Mouse (Mus musculus) thymus, postnatal 4 days (tissue): ENCODE measurements around the gene Txnl4b.

ENCODE experiments used
- DNase-seq: peaks from one replicate; pipeline ENCODE4 v3.0.0; 2021

Gene Txnl4b

DNA sequence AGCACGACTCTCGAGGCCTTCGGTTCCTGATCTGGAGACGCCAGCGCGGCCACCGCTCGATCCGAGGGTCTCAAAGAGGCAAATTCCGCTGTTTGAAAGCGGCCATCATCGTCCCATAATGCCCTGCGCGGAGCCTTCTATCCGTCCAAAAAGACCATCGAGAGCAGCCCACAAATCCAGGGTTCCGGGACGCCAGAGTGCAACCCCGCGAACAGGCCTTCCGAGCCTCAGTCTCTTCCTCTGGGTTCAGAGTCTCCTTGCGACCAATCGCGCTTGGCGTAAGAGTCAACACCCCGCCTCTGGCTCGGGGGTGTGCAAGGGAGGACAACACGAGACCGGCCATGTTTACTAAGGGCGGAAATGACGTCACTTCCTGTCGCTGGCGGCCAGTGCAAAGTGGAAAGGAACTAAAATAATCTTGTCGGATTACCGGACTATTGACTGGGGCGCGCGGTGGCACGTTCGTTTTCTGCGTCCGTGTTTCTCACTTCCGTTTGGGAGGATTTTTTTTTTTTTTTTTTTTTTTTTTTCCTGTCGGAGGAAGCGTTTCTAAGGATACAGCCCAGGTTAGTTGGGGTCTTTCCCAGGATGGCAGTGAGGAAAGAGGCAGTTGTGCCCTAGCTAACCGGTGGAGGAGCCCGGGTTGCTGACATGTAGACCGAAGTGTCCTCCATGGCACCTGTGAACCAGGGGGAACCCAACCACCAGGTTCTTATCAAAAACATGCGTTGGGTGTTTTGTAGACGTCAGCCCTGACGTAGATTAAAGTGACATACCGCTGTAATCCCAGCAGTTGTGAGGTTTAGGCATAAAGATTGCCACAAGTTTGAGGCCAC, at the start of gene Txnl4b, which contains the start of gene Dhx38:
Txnl4b (plus strand) TSS at position 395 of the 836 bp plus-strand sequence.
Dhx38 (minus strand) TSS at position 364 of the 836 bp plus-strand sequence.
- peak; percentile 97 for DNase-seq

DNA sequence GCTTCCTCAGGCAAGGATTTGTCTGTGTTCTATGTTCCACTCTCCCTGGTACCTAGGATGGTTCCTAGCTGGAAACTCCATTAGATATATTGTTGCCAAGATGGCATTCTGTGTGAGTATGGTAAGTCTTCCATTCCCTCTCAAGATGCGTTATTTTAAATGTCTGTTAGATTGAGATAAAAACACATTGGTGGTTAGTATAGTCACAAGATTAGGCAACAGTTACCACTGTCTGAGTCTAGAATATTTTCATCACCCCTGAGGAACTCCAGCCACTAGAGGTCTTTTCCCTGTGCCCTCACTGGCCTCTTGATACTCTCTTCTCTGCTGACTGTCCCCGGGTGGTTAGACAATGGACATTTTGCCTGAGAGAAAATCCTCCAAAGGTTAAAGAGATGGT, 41.7 kb upstream of the Txnl4b start:
- no peak for DNase-seq

DNA sequence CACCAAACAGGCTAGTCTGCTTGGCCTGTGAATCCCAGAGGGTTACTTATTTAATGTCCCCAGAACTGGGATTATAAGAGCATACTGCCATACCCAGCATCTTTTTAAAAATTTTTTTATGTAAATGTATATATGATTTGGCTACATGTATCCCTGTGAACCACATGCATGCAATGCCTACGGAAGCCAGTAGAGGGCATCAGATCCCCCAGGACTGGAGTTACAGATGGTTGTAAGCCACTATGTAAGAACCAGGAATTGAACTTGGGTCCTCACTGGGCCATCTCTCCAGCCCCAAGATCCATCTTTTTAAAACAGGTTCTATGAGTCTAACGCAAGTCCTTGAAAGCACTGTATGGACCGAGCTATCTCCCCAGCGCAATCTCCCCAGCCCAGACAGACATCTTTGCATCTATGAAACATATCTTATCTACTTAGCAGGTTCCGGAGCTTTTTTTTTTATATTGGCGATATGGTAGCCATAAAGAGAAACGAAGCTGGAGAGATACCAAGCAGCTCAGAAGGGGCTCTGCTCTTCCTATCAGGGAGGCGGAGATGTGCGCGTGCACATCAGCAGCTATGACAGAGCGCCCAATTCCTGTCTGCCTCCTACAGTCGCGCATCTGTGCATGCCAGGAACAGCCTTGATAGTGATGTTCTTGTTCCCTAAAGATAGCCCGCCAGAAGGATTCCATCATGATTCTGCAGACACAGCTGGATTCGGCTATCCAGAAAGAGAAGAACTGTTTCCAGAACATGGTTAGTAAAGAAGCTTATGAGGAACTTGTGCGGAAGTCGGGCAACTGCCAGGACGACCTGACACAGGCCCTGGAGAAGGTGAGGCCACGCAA, 30.3 kb upstream of the Txnl4b start:
- peak; percentile 77 for DNase-seq

DNA sequence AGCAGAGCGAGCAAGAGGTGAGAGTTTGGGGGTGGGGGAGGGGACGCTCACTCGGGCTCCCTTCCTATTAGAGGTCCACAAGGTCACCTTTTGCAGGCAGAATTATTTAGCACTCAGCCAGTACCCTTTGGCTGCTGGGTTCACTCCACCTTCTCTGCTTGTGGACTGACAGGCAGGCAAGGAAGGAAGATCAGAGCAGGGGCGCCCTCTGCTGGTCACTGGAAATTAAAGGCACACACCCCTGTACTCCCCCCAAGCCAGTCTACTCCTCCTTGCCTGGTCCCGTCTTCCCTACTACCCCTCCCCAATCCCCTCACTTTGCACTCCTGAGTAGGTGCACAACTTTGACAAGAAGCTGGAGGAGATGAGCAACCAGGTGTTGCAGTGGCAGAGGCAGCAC, 29.0 kb upstream of the Txnl4b start:
- peak; percentile 87 for DNase-seq

DNA sequence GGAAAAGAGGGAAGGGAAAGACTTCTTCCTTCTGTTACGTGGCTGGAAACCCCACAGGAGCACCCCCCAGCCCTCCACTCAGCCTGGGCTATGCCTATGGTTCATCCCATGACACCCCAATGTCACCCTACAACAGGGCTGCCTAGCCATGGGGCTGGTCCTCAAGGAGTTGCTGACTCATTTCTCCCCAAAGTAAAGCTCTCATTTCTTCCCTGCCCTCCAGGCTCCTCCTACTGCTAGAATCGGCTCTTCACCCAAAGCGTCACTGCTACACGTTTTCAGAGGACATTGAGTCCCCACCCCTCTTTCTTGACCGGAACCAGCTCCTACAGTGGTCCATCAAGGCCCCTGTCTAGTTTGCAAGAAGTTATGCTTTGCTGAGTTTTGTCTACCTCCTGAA, 23.5 kb upstream of the Txnl4b start:
- no peak for DNase-seq

DNA sequence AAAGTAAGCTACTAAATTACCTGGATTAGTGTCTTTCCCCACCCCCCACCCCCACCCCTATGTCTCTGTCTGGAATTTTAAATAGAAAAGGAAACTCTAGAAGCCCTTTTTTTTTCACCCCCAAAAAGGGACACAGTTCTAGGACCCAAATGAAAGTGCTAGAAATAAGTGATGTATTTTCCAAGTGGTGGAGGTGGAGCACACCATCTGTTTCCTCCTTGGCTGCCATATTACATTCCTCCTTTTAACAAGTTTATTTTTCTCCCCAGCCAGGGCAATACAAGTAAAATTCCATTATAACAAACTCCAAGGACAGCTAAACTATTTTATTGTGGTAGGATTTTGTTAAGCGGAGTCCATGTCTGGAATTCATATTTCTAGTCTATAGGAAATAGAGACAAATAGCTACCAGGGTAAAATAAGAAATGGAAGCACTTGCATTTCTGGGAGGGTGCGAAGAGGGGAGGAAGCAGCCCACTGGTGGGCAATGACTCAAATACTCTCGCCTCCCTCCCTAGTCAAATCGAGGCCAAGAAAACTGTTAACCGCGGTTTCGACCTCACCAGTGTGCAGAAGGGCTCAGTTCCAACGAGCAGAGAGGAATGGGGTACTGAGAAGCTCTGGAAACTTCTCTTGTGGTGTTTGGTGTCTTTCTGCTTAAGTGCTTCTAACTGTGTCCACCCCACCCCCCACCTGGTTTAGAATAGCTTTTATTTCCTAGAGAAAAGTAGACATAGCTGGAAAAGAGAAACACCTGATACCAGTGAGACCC, 22.8 kb upstream of the Txnl4b start:
- no peak for DNase-seq

DNA sequence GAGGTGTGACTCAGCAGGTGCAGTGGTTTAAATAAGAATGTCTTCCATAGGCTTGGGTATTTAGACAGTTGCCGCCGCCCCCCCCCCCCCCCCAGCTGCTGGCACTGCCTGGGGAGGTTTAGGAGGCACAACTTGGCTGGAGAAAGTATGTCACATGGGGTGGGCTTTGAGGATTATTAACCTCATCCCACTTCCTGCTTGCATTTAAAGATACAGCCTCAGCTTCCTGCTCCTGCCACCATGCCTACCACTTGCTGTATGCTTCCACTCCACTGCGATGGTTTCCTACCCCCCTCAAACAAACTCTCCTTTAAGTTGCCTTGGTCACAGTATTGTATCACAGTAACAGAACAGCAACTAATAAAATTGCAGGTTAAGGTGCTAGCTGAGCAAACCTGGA, 21.6 kb upstream of the Txnl4b start:
- no peak for DNase-seq

DNA sequence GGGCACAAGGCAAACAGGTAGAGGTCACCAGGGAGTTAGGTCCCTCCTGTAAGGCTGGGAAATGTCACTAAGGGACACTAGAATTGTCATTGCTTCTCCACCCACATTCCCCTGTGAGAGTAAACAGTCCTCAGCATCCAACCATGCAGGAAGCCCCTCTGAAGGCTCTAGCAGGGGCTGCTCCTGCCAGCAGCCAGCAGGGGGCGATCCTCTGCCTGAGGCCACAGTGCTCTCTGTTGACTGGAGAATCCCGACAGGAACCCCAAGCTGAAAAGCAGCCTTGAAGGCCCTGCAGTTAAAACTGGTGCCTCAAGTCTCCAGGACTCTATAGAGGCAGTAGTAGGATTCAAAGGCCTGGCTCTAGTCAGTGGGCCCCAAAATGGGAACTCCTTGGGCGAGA, 14.0 kb upstream of the Txnl4b start:
- DNase-seq = peak; percentile 72

DNA sequence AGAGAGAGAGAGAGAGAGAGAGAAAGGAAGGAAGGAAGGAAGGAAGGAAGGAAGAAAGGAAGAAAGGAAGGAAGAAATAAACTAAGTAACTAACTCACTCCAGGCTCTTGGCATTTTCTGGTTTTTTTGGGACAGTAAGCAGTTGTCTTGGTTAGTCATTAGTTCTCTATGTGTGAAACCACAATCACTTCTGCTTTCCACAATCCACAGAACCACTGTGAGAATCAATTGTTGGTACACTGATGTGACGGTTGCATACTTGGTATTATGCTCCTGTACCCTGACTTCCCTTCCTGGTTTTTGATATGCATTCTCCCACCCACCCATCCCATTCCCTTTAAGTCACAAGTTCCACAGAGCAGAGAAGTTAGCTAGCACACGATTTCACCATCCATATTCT, 1.8 kb upstream of the Txnl4b start:
- DNase-seq = no peak

DNA sequence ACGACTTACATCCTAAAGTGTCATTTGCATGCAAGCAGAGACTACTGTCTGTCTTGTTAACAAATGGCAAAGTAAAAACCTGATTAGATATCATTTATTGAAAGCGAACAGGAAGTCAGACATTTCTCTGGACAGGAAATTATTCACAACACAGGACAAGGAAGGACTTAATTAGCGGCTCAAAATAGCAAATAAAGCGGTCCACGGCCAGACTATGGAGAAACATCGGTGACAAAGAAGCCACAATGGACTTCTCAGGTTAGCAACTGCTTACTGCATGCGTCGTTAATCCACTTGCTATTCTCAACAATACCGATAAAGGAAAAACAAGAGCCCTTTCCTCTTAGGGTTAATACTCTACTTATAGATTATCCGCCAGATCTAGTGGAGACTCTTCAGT, 926 bp upstream of the Txnl4b start:
- no peak for DNase-seq

DNA sequence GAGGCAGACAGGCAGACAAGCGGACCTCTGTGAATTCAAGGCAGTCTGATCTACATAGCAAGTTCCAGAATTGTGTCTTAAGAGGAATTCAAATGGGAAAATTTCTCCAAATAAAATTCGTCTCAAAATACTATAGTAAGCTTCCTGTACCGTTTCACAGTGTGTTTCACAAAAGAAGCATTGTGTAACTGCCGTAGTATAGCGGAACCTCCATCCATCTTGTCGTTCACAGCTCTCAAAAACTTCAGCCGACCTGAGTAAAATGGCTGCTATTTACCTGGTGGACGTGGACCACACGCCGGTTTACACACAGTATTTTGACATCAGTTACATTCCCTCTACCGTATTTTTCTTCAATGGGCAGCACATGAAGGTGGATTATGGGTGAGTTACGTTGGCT, 5.4 kb downstream of the Txnl4b start:
- DNase-seq = no peak

DNA sequence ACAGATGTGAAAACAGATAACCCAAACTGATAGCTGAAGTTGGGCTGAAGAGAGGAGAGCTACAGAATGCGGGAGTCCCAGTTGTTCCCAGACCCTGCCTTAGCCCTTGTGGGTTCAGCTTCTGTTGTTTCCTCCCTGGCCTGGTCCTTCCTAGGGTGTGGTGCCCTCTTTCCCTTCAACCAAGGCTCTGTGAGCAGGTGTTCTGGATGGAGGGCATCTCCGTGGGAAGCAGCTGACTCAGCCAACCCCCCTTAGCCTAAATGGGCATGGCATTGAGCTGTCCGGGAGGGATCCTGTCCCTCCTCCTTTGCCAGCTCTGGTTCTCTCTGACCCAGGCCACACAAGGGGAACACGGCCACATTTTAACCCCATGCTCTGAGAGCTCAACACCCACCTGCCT, 10.6 kb downstream of the Txnl4b start:
- no peak for DNase-seq

DNA sequence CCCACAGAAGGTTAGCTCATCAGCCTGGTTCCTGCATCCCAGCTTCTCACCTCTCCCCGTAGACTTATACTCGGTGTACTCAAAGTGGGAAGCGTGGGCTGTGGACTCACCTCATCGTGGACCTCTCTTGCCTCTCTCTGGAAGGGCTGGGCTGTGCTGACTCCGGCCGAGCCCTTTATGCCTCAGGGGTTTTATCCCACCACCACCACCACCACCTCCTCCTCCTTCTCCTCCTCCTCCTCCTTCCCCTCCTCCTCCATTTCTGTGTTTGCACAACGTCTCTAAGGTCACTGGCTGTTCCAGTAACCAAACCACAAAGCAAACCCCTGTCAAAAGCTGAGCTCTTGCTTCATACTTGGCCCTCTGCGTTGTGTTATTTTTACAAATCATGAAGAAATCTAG, 13.2 kb downstream of the Txnl4b start, which contains the start of gene Hp:
Hp (minus strand) TSS at position 273 of the 402 bp plus-strand sequence.
- DNase-seq = no peak

DNA sequence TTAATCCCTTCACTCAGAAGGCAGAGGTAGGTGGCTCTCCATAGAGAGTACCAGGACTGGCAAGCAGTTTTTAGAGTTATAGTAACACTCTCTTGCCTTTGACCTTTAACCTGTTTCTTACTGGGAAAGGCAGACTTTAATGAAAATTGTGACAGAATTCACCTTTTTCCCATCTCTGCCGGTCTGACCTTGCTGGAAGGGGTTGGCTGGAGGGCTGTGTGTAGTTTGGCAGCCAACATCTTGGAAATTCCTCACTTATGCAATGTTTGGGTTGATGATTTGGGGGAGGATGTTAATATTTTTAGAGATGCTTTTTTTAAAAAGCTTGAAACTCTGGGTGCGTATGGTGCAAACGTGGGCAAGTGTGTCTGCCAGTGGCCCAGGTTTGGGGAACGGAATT, 18.6 kb downstream of the Txnl4b start:
- DNase-seq = no peak

DNA sequence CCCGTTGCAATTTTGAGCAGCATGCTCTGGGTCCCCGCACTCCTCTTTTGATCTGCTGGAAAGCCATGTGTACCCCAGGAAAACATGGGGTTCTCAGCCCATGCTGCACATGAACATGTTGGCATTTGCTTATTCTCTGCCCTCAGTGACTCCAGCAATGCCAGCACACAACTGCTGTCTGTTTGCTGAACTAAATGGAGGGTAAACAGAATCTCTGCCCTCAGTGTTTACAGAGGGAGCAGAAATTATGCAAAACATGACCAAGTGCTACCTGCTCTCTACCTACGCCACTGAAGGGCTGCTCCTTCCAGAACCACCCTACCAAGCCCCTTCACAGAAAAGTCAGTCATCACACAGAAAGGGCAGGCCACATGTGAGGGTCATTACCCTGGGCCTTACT, 19.1 kb downstream of the Txnl4b start:
- DNase-seq = no peak

DNA sequence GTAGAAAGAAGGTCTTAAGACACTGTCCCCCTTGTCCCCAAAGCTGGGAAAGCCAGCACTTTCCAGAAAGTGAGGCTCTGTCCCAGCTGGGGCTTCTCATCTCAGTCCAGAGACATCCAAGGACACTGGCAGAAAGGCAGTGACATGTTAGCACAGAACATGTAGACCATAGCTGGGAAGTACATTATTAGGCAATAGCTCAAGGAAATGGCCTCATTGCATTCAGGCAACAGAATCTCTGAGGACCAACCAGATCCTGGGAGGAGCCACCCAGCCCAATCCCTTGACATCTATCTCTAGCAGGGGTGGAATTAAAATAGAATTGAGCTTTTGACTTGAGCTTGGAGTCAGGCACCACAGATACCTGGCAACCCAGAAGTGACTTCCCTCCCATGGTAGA, 20.0 kb downstream of the Txnl4b start:
- no peak for DNase-seq

DNA sequence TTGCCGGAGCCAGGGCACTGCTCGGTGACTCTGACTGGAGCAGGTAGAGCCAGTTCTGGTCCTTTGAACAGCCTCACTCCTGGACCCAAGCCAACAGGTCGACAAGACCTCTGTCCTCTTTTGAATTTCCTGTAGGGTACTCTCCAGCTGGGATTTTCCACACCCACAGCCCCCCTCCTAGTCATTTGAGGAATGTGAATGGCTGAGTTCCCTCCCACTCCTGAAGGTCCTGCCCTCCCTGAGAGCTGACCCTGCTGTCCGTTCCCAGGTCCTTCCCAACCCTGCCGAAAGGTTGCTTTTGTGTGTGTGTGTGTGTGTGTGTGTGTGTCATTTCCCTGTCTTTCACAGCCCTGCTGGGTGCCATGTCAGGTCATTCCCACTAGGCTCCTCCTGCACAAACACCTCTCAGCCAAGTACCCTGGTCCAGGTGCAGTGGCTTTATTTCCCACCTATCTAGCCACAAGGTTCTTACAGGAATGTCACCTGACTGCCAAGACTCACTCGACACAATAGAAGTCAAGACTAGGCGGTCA, 21.3 kb downstream of the Txnl4b start:
- DNase-seq = no peak

DNA sequence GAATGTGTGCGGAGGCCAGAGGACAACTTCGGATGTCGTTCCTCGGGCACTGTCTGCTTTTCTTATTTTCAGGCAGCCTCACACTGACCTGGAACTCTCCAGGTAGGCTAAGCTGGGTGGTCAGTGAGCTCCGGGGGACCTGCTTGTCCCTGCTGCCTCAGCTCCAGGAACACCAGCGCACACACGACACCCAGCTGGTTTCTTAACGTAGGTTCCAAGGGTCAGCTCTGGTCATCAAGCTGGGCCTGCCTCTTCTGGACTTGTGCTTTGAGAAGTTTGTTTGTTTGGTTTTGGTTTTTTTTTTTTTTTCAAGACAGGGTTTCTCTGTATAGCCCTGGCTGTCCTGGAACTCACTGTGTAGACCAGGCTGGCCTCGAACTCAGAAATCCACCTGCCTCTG, 25.2 kb downstream of the Txnl4b start:
- DNase-seq = no peak

DNA sequence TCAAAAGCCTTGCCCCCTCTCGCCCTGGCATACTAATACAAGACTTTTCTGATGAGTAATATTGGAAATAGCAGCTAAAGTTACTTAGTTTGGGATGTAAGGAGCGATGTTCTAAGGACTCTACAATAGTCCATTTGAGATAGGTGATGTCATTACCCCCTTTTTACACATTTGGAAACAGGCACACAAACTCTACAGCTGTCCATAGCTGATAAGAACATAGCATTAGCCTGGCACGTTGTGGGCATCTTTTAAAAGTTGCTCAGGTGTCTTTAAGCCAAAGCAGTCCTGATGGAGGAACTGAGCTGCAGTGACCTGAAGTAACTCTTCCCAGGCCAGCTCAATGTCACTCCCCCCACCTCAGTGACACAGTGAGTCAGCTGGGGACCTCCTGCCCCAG, 25.7 kb downstream of the Txnl4b start:
- DNase-seq = no peak

DNA sequence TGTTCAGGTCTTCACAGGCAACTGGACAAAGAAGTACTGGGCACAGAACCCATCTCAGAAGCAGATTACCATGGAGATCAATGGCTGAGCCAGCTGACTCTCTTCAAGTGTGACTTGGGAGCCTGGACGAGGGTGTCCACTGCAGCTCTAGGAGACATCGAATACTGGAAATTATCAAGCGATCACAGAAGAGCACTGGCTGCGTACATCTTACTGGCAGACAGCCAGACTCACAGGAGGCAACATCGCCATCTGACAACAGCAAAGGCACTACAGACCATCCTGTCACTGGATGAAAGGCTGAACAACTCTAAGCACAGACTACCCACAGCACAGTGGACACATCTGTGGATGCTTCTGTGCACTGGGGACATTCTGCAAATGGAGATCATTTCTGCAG, 26.5 kb downstream of the Txnl4b start:
- no peak for DNase-seq

DNA sequence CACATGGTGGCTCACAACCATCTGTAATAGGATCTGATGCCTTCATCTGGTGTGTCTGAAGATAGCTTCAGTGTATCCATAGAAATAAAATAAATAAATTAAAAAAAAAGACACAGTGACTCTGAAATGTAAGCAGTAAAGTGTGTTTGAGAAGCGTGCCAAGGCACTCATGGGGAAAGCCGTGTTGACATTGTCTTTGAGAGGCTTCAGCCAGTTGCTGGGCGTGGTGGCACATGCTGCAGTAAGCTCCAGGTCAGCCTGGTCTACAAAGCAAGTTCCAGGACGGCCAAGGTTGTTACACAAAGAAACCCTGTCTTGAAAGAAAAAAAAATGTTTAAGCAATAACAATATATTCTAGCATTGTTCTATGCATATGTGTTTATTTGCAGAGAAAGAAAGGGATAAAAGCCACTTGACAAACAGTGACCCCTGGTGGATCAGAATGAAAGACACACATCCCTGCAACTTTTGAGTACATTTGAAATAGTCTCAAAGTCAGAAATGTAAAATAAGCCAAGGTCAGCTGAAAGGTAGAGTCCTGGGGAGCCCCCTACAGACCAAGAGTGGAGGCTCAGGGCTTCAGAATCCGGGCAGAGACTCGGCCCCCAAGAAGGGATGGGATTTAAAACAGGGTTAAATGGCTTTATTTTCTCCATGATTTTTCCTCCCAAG, 27.6 kb downstream of the Txnl4b start:
- peak; percentile 44 for DNase-seq

DNA sequence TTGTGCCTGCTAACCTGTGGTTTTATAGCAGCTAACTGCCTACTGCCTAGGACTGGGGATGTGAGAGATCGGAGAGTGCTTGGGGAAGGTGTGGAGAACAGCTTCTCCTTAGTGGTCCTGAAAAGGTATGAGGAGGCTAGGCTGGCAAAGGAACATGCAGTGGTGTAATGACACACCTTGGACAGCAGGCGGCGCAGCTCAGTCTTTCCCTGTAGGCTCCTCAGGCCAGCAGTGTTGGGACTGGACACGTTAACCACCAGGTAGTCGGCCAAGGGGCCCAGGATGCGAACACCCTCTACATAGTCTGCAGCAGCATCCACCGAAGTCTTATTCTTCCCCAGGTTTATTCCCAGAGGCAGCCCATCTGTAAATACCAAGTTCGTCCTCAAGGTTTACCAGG, 30.2 kb downstream of the Txnl4b start:
- peak; percentile 82 for DNase-seq
